Mouse (Mus musculus) kidney, adult 2 months (tissue): Measurements from ENCODE around the gene Etv2.

Source experiments
- CTCF ChIP-seq: fragments of 200-500 bp; conservative IDR thresholded peaks from 2 replicates; pipeline ENCODE4 v1.5.1; 2011; ENCODE audit warnings: low read depth, mild to moderate bottlenecking, control low read depth, low read length, moderate library complexity, mixed read lengths; ENCODE audit not compliant: insufficient read depth, insufficient read length
- POLR2A ChIP-seq: fragments of 200-500 bp; IDR thresholded peaks from one replicate; pipeline ENCODE4 v1.6.1; 2011; ENCODE audit warnings: low read depth, low read length, control low read depth

DNA sequence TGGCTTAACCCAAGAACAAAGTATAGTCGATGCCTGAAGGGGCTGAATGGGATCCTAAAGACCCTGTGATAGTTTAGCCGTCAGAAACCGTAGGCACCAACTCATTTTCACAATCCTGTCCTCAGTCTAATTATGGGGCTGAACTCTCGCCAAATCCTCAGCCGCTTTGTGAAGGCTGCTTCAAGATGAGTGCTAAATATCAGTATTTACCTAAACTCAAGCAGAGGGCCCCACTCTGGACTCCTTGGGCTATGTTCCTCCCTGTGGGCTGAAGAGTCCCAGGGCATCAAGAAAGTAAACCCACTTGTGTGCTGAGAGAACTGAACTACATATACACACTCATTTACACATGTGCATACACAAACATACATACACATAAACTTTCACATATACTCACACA is 38.8 kb downstream of the Etv2 start:
- no peak for TF ChIP-seq CTCF
- no peak for TF ChIP-seq POLR2A
